Mouse (Mus musculus) ovary, postnatal 14 days (tissue): ENCODE data around the gene Hormad2.

Experiments used
- DNase-seq: peaks from one replicate; pipeline ENCODE4 v3.0.0; 2022; ENCODE audit warnings: low spot score

The Hormad2 gene

DNA sequence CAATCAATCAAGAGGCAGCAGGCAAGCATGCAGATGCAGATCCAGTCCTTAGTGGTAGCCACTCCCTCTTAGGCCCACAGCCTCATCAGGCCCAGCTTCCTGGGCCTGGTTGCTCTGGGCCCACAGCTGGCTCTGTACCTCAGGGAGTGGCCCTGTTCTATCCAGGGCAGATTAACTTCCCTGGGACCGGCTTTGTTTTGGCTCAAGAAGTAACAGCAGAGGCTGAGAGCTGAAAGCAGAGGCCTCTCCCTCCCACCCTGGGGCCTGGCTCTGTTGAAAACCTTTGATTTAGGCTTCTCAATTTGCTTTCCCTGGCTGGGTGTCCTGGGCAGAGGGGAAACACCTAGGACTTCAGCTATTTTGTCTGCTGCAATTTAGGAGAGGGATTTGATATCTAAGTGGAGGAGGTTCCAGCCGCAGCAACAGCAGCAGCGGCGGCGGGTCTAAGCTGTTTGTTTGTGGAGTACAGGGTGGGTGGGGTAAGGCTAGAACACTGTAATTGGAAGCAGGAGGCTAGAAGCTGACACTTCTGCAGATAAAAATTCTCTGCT is 138.5 kb downstream of the Hormad2 start:
- peak; percentile 45 for DNase-seq

- DNase-seq = no peak
Observed at GRCm38 (mm10) chr11:4300683-4301082, 140.2 kb downstream of the Hormad2 start.

- no peak for DNase-seq
Observed at GRCm38 (mm10) chr11:4299735-4300474, 141.0 kb downstream of the Hormad2 start.

DNA sequence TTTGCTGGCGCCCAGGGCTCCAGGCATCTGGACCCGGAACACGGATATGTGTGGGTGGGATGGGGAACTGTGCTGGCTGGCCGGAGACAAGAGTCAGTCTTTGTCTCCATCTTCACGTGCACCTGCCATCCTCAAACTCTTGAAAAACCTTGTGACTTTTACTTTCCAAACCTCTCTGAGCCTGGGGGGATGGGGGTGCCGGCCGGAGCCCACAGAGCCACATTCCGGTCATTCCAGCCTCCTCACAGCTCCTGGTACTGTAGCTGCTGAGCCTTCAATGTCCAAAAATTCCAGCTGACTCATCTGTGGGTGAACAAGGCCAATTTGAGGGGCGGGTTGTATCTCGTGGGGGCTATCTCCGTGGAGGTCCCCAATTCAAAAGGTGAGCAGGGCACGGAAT is 141.7 kb downstream of the Hormad2 start:
- DNase-seq = no peak

DNA sequence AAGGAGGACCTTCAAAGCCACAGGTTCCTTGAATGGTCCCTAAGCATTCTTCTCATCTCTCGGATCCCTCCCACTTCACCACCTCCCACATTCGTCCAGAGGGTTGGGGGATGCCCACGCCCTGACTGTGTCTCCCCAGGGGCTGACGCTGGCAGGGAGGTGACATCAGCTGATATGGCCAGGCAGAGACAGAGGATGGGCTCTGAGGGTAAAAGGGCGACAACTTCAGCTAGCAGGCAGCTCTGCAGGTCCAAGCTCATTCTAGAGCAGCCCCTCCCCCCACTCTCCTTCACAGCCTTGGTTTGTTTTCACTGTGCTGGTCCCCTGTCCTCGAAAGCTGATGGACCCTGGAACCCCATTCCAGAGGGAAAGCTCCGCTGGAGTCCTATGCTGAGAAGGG is 142.3 kb downstream of the Hormad2 start:
- DNase-seq = no peak

DNA sequence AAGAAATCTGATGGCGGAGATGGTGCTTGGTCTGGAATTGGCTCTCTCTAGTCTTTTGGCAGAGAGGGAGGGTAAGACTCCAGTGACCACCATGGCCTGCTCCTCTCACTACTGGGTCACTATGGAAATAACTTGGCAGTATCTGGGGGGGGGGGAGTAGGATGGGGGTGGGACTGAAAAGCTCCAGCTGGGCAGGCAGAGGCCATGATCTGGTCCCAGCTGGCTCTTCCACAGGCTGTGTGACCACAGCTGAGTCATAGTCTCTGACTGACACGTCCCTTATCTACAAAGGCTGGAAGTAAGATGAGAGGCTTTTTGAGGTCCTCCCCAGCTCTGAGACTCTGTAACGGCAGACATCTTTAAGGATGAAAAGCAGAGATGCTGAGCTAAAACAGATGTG is 143.2 kb downstream of the Hormad2 start:
- DNase-seq = no peak

- DNase-seq = no peak
Observed at GRCm38 (mm10) chr11:4296610-4297275, 144.2 kb downstream of the Hormad2 start.
